Mouse (Mus musculus): ENCODE measurements around the gene Dnase1.

GRCm38 (mm10) chr16:4029371-4029841, 7.3 kb upstream of the Dnase1 start:
- TF ChIP-seq CTCF (conservative IDR thresholded peaks at IDR 0.05; ENCODE audit: low read length), result no peak
- no peak for TF ChIP-seq POU5F1 (IDR thresholded peaks at IDR 0.05; ENCODE audit: borderline replicate concordance, low read length)
- no peak for TF ChIP-seq NANOG (IDR thresholded peaks at IDR 0.05; ENCODE audit: borderline replicate concordance, low read length)
